Mouse (Mus musculus): ENCODE data around the gene Ostf1.

- no peak for TF ChIP-seq CTCF (IDR thresholded peaks at IDR 0.05; ENCODE audit: low read depth, low read length)
- no peak for TF ChIP-seq EP300 (IDR thresholded peaks at IDR 0.05; ENCODE audit: insufficient read depth, low read depth, low read length)
- TF ChIP-seq POLR2A (IDR thresholded peaks at IDR 0.05; ENCODE audit: insufficient read depth, low read length): no peak
These were observed 52.6 kb downstream of the Ostf1 start for GRCm38 (mm10) chr19:18579012-18579358.
